Mouse (Mus musculus) CD4-positive helper T cell, adult 2 months (primary cell): ENCODE measurements around the gene Hist1h3h.

Experiments
- DNase-seq: peaks from one replicate; pipeline ENCODE4 v3.0.0-alpha.2; 2012; ENCODE audit warnings: low read depth, missing footprints, low spot score

The Hist1h3h gene

DNA sequence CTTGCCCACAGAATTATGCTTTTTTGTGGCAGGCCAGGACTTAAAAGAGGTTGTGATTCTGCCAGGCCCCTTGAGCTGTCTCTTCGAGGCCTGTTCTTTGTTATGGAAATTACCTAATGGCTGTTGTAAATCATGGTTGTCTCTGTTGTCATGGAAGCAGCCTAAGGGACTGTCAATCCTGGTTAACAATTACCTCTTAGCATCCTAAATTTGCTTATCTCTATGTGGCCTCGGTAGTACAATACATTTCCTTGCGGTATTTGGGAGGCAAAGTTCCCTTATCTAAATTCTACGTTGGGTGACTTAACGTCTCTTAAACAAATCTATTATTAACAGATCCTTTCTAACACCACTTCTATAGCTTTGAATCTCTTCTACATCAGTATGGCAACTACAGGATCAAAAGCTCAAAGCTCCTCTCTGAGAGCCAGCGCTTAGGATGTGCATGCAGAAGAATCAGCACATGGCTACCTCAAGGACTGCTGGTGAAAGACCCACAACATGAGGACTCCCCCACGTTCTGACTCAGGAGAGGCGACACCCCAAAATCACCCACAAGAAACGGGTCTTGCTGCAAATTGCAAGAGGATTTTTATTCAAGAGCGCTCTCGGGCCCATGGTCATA is 10.6 kb downstream of the Hist1h3h start:
- no peak for DNase-seq

DNA sequence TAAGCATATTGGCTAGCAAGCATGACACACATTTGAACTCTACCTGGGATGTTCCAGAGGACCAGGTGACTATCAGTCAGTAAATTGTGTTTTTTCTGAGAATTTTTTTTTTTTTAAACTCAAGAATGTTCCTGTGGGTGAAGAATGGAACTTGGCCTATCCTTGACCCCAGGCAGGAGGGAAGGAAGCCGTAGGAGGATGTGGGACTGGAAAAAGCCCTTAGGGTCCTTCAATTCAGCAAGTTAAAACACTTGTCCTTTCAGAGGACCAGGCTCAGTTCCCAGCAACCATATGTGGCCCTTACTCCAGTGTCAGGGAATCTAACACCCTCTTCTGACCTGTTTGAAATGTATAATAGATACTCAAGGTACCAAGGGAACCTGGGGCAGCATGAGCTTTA is 12.1 kb downstream of the Hist1h3h start:
- no peak for DNase-seq

DNA sequence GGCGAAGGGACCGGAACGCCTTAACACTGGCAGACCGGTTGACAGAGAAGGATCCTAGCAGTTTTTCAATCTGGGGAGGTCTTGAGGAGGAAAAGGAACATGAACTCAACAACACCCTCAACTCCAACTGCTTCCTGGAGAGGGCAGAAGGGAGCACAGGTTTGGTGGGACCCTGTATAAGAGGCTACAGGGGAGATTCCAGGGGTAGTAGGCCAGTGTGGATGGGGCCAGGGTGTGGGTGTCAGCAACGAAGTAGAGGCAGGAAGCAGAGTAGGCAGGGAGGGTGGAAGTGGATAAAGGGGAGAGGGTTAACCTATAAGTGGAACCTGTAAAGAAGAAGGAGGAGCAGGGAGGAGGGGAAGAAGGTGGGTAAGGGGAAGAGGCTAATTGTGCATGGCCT is 16.0 kb downstream of the Hist1h3h start:
- no peak for DNase-seq

DNA sequence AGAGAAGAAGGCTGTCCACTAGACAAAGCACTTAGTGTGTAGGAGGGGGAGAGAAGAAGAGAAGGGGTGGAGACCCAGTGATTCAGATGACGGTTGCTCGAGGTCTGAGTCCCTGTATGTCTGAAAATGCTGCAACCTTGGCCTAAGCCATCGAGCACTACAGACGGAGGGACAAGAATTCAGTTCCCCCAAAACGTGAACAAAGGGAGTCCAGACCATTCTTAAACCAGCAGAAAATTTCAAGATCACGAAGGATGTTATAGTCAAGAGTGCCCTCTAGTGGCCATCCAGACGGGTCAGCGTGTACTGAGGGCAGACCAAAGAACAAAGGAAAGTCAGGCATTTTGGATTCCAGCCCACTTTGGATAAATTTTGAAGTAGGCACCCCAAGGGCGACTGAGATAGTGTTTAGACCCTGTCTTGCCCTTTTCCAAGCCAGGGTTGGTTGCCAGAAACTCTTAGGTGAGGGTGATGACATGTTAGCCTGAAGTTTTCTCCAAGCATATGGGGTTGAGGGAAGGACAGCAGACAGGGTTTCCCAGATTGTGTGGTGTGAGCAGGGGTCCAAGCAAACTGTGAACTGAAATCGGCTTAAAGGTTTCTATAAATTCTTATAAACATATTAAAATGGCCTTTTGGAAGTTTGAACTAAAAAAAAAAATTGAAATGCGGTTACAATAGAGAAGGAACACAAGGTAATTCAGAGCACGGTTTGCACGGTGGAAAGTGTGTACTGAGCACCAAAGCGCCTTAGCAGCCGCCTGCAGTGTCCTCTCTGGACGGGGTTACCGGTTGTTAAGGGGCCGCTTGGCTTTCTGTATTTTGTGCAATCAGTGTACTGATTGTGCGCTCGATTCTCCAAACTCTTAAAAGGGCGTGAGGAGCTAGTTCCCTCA is 16.8 kb downstream of the Hist1h3h start:
- peak; percentile 81 for DNase-seq

DNA sequence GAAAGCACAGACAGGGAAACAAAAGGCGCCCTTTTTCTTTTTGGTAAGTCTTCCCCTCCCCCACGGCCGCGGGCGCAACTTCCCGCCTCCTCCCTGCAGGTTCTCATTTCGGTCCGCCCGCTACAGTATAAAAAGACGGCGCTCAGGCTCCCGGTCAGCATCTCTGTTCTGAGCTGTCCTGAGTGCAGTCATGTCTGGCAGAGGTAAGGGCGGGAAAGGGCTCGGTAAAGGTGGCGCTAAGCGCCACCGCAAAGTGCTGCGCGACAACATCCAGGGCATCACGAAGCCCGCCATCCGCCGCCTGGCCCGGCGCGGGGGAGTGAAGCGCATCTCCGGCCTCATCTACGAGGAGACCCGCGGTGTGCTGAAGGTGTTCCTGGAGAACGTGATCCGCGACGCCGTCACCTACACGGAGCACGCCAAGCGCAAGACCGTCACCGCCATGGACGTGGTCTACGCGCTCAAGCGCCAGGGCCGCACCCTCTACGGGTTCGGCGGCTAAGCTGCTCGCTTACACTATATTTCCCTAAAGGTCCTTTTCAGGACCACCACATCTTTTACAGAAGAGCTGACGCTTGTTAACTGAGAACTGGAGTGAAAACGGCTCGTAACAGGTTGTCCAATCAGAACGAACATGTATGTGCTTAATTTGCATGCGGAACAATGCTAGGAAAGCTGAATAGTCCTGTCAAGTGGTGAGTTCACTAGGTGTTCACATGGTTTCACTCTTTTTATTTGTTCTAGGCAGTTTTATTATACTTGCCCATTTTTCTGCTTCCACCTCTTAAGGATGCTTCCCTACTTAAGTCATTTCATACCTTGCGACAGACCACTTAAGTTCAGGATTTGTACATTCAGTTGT is 17.7 kb downstream of the Hist1h3h start, which contains the start of gene Hist1h4j:
TSS of gene Hist1h4j (plus strand) at position 159 of the 862 bp plus-strand sequence.
- DNase-seq = peak; percentile 83

DNA sequence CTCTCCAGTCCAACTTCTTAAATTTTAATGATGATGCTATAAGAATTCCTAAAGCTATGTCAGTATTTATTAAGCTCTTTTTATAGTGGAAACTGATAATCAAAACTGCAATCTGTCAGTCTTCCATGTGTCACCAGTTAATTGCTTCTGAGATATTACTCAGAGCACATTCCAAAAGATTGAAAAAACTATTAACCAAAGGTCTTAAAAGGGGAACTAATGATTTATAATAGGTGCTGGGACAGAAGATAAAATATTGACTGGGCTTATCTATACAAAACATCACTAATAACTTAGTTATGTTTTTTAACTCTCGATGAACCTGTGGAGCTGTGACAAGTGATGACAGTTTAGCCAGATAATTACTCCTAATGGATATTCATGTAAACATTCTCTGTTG is 27.5 kb downstream of the Hist1h3h start:
- DNase-seq = no peak

DNA sequence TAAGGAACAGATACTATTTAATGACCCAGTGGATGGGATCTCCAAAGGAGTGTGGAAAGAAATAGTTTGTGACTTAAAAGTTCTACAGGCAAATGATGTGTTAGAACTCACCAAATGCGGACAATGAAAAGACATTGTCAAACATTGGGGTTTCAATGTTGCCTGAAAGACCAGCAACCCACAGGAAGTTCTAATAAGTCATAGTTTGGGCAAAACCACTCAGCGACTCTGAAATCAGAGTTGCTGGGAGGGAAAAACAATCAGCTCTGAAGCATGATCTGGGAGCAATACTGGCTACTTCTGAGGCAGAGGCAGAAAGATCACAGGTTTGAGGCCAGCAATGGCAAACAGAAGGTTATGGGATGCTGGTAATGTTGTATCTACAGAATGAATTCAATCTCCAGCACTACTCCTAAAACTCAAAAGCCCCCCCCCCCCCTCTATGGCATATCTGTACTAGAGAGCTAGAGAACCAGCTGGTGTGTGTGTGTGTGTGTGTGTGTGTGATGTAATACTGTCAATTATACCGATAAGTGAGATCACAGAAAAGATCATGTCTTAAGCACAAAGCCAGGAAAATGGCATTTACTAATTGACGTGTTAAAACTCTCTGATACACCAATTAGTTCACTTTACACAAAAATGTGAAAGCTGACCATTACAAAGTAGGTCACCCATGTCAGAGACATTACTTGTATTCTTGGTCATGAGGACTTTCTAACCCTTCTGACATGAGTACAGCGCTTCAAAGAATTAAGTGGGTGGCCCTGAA is 32.1 kb downstream of the Hist1h3h start:
- peak; percentile 56 for DNase-seq

DNA sequence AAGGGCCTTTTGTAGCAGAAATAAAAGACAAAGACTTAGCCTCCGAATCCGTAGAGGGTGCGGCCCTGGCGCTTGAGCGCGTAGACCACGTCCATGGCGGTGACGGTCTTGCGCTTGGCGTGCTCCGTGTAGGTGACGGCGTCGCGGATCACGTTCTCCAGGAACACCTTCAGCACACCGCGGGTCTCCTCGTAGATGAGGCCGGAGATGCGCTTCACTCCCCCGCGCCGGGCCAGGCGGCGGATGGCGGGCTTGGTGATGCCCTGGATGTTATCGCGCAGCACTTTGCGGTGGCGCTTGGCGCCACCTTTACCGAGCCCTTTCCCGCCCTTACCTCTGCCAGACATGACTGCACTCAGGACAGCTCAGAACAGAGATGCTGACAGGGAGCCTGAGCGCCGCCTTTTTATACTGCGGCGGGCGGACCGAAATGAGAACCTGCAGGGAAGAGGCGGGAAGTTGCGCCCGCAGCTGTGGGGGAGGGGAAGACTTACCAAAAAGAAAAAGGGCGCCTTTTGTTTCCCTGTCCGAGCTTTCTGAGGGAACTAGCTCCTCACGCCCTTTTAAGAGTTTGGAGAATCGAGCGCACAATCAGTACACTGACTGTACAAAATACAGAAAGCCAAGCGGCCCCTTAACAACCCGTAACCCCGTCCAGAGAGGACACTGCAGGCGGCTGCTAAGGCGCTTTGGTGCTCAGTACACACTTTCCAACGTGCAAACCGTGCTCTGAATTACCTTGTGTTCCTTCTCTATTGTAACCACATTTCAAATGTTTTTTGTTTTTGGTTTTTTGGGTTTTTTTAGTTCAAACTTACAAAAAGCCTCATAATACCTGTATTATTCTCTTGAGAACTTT is 32.9 kb downstream of the Hist1h3h start, which contains the start of gene Hist1h4k:
TSS of gene Hist1h4k (minus strand) at position 347 of the 859 bp plus-strand sequence.
- peak; percentile 90 for DNase-seq

DNA sequence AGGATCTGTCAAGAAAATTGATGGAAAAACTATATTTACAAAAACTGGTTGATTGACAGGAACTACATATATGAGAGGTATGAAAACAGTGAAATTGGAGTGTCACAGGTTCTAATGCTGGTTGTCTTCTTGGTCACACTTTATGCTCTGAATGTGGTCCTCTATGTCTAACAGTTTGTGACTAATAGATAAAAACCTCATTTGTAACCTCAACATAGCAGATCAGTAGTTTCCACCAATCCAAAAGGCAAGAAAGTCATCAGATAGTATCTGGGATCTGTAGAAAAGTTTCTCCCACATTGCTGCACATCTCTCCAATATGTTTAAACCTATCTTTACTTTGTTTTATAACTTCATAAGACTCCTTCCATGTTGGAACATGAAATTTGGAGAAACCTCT is 34.0 kb downstream of the Hist1h3h start:
- DNase-seq = no peak

DNA sequence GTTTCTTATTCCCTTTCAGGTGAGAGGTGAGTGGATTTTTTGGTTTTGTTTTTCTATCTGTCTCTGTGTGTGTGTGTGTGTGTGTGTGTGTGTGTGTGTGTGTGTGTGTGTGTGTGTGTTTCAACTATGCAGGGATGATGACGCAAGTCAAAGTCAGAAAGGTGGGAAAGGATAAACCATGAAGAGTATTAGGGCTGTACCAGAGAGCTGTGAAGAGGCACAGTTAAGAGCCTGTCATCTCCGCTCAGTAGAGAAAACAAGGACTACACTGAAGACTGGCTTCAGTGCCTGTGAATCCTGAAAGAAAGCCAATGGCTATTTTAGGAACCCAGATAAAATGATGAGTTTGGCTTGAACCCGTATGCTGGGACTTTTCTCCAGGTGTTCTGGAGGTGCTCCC is 34.4 kb downstream of the Hist1h3h start:
- no peak for DNase-seq

DNA sequence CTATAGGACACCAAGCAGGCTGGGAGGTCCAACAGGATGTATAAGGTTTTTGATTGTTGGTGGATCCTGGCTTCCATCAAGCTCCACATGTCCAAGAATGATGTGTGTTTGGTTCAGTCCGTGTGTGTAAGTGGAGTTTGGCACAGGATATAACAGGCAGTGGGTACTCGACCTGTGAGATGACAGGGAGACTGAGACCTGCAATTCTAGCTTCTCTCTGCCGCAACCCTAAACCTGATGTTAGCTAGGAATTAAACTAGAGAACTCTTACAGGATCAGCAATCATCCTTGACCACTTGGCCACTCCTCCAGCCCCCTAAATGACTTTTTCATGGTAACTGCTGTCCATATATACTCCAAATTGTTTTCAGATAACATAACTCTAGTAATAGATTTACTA is 34.9 kb downstream of the Hist1h3h start:
- DNase-seq = no peak

DNA sequence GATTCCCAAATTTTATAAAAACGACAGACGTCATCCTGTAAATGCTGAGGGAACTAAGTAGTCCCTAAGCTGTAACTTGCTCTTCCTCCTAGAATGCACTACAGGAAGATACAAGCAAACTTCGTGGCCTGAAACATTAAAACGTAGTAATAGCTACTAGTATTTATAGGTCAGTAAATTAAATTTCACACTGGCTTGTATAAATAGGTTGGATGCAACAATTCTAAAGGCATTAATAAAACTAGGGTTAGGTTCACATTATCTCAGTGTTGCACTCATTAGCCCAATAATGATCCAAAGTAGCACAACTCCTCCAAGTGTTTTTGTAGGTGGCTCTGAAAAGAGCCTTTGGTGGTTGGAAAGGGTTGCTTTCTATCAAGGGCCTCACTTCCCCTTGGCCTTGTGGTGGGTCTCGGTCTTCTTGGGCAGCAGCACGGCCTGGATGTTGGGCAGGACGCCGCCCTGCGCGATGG is 35.6 kb downstream of the Hist1h3h start:
- peak; percentile 15 for DNase-seq

DNA sequence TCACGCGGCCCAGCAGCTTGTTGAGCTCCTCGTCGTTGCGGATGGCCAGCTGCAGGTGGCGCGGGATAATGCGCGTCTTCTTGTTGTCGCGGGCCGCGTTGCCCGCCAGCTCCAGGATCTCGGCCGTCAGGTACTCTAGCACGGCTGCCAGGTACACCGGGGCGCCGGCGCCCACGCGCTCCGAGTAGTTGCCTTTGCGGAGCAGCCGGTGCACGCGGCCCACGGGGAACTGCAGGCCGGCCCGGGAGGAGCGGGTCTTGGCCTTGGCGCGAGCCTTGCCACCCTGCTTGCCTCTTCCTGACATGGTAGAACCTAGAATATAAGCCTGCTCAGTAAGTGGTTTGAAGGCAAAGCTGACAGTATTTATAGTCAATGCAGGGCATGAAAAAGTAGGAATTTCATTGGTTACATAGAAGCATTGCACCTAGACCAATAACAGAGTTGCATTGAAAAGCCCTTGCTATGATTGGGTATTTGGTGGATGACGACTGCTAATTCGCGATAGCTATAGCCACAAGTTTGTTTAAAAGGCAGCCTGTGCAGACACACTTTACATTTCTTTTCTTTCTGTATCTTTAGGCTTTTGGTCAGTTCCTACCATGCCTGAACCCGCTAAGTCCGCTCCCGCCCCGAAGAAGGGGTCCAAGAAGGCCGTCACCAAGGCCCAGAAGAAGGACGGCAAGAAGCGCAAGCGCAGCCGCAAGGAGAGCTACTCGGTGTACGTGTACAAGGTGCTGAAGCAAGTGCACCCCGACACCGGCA is 36.2 kb downstream of the Hist1h3h start, which contains the start of the genes Hist1h2ak and Hist1h2bn:
TSS of gene Hist1h2ak (minus strand) at position 304 of the 762 bp plus-strand sequence.
TSS of gene Hist1h2bn (plus strand) at position 600 of the 762 bp plus-strand sequence.
- DNase-seq = peak; percentile 92

DNA sequence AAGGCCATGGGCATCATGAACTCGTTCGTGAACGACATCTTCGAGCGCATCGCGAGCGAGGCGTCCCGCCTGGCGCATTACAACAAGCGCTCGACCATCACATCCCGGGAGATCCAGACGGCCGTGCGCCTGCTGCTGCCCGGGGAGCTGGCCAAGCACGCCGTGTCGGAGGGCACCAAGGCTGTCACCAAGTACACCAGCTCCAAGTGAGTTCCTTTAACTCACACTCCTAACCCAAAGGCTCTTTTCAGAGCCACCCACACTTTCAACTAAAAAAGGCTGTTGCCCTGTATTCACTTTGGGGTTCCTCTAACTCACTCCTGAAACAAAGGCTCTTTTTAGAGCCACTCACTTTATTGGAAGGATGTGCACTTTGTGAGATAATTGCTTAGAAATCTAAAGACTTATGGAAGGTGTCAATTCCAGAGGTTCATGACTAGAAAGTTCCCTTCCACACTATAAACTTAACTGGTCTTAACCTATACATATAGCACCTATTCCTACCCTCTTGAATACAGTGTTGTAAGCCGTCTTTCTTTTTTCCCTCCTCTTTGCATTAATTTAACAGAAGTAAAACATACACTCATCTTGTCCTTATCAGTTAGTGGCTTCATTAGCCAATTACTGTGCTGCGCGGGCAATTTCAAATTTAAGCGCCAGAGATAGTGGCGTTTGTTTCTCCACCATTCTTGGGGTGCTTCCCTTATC is 37.0 kb downstream of the Hist1h3h start:
- DNase-seq = peak; percentile 62

DNA sequence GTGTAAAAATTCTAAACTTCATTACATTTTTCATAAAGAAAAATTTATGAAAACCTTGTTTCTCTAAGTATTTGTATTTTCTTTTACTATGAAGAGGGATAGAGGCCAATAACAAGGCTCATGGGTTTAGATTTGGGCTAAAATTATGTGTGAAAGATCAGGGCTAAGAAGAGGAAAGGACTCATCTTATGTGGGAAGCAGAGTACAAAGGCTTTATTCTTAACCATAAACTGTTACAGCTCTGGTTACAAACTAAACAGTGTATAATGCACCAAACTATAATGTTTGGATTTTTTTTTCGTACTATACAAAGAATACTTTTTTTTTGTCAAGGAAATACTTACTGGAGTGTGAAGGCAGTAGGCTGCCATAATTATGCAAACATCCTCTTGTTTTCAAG is 38.2 kb downstream of the Hist1h3h start:
- no peak for DNase-seq
